Mouse (Mus musculus): ENCODE measurements at regions not wholly inside any gene's neighbourhood (a gene's known extent, or its start where the extent isn't known, plus 50 kb on each side); places are given as distances from the start of the nearest gene placed in this dataset.

GRCm38 (mm10) chr15:24296798-24297197 lies 1116.8 kb downstream of the Basp1 start:
- no peak for ATAC-seq (replicated peaks; ENCODE audit: low FRiP score)
- no peak overlapping the region for H3K9ac ChIP-seq (ENCODE audit: low read depth, low read length)
- 88% methylated on average over 7 of the region's 7 CpGs for WGBS
- no peak for DNase-seq (ENCODE audit: low spot score)
- no peak overlapping the region for H3K27ac ChIP-seq (ENCODE audit: low read depth, low read length)
- H3K4me3 ChIP-seq (ENCODE audit: low read depth, low read length) = no peak overlapping the region
- H3K36me3 ChIP-seq (ENCODE audit: control insufficient read depth, insufficient read depth, low read length) = no peaks in the 10 kb centered on the region
- no peaks in the 10 kb centered on the region for H3K27me3 ChIP-seq (replicated peaks; ENCODE audit: control insufficient read depth, insufficient read depth, low read length)
- H3K4me2 ChIP-seq = no peak overlapping the region
- H3K9me3 ChIP-seq (ENCODE audit: control insufficient read depth, low read length) = no peaks in the 10 kb centered on the region
- no peaks in the 10 kb centered on the region for H3K4me1 ChIP-seq (replicated peaks; ENCODE audit: control insufficient read depth, insufficient read depth, low read length)

GRCm38 (mm10) chr15:24275100-24275499 lies 1138.5 kb downstream of the Basp1 start:
- no peaks in the 10 kb centered on the region for H3K27me3 ChIP-seq (replicated peaks; ENCODE audit: control insufficient read depth, insufficient read depth, low read length)
- H3K36me3 ChIP-seq (ENCODE audit: control insufficient read depth, insufficient read depth, low read length) = no peaks in the 10 kb centered on the region
- no peak overlapping the region for H3K4me2 ChIP-seq
- no peak overlapping the region for H3K27ac ChIP-seq (ENCODE audit: low read depth, low read length)
- H3K4me1 ChIP-seq (replicated peaks; ENCODE audit: control insufficient read depth, insufficient read depth, low read length) = no peaks in the 10 kb centered on the region
- no peak overlapping the region for H3K4me3 ChIP-seq (ENCODE audit: low read depth, low read length)
- WGBS = 55% methylated on average over 5 of the region's 5 CpGs
- no peak overlapping the region for H3K9ac ChIP-seq (ENCODE audit: low read depth, low read length)
- DNase-seq (ENCODE audit: low spot score) = no peak
- H3K9me3 ChIP-seq (ENCODE audit: control insufficient read depth, low read length) = no peaks in the 10 kb centered on the region
- no peak for ATAC-seq (replicated peaks; ENCODE audit: low FRiP score)

- no peak overlapping the region for H3K4me3 ChIP-seq (ENCODE audit: low read depth, low read length)
- H3K27ac ChIP-seq (ENCODE audit: low read depth, low read length) = no peak overlapping the region
- no peak for DNase-seq (ENCODE audit: low spot score)
- no peak overlapping the region for H3K4me2 ChIP-seq
- no peaks in the 10 kb centered on the region for H3K4me1 ChIP-seq (replicated peaks; ENCODE audit: control insufficient read depth, insufficient read depth, low read length)
- H3K9ac ChIP-seq (ENCODE audit: low read depth, low read length) = no peak overlapping the region
- ATAC-seq (replicated peaks; ENCODE audit: low FRiP score) = no peak
- H3K27me3 ChIP-seq (replicated peaks; ENCODE audit: control insufficient read depth, insufficient read depth, low read length) = no peaks in the 10 kb centered on the region
- H3K36me3 ChIP-seq (ENCODE audit: control insufficient read depth, insufficient read depth, low read length) = no peaks in the 10 kb centered on the region
- no peaks in the 10 kb centered on the region for H3K9me3 ChIP-seq (ENCODE audit: control insufficient read depth, low read length)
Measured at GRCm38 (mm10) chr15:24267360-24267759, 1146.2 kb downstream of the Basp1 start.

Measured in liver, embryonic 11.5 days (tissue).